Mouse (Mus musculus): ENCODE results near the gene Foxp1.

GRCm38 (mm10) chr6:99026040-99026439, 496.5 kb downstream of the Foxp1 start:
- TF ChIP-seq CTCF (IDR thresholded peaks at IDR 0.05) (no peak), EP300 (IDR thresholded peaks at IDR 0.05) (no peak)
